Mouse (Mus musculus): ENCODE results near the gene Ythdc1. TPM values are rescaled to one million over a fixed set of nuclear protein-coding genes. Genes with fewer than 3 reads are reported as not detected.

Ythdc1 gene
- polyA plus RNA-seq (2014; fragmentation: Illumina TruSeq; extraction: RNeasy Lipid Tissue Mini Kit (QIAGEN cat#74804); ENCODE audit: low read depth, low replicate concordance), result 193 TPM

DNA sequence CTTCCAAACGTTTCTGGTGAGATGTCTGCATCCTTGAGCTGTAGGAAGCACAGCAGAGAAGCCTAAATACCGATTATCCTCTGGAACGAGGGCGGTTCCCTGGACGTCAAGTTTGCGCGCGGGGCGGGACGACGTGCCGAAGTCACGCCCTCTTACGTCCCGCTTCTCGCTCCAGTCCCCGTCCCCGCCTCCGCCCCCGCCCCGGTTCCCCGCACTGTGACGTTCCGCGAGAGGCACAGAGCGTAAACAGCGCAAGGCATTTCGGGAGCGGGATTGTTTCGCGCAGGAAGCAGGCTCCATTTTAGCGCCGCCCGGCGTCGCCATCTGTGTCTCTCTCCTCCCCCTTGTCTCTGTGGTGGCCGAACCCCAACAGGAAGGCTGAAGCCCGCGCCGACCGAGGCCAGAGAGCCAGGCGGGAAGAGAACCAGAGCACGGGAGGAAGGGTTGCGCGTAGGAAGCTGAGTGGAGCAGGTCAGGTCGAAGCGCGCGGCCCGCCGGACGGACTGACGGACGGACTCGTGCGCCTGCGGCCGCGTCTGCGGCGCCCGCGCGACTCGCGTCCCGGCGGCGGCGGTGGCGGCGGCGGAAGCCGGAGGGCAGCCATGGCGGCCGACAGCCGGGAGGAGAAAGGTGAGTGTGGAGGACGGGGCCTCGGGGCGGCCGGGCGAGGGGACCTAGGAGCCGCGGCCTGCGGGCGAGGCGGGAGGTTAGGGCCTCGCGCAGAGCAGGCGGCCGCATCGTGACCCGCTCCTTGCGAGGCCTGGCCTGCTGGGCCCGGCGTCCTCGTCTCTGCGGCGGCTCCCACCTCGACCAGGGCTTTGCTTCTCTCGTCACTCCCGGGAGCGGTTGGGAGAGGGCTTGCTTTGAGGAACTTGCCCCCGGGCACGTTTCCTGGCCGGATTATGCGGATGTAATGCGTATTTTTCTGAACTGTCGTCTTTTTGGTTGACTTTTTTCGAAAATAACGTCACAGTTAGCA is at the start of gene Ythdc1:
Ythdc1 (plus strand) TSS at position 260 of the 979 bp plus-strand sequence.

Other genes starting within 250 kb of the Ythdc1 start
- gene Tmprss11f, start 171.8 kb upstream of the Ythdc1 start, polyA plus RNA-seq (2014; fragmentation: Illumina TruSeq; extraction: RNeasy Lipid Tissue Mini Kit (QIAGEN cat#74804); ENCODE audit: low read depth, low replicate concordance), result not detected
- gene Tmprss11b, start 127.9 kb upstream of the Ythdc1 start, polyA plus RNA-seq (2014; fragmentation: Illumina TruSeq; extraction: RNeasy Lipid Tissue Mini Kit (QIAGEN cat#74804); ENCODE audit: low read depth, low replicate concordance), result not detected
- gene Tmprss11e, start 58.4 kb upstream of the Ythdc1 start, polyA plus RNA-seq (2014; fragmentation: Illumina TruSeq; extraction: RNeasy Lipid Tissue Mini Kit (QIAGEN cat#74804); ENCODE audit: low read depth, low replicate concordance), result not detected
- gene Ugt2b34, start 102.7 kb downstream of the Ythdc1 start, polyA plus RNA-seq (2014; fragmentation: Illumina TruSeq; extraction: RNeasy Lipid Tissue Mini Kit (QIAGEN cat#74804); ENCODE audit: low read depth, low replicate concordance), result 0.23 TPM
- not detected for gene Ugt2b1, start 122.3 kb downstream of the Ythdc1 start, polyA plus RNA-seq (2014; fragmentation: Illumina TruSeq; extraction: RNeasy Lipid Tissue Mini Kit (QIAGEN cat#74804); ENCODE audit: low read depth, low replicate concordance)
- gene Ugt2b35, start 196.6 kb downstream of the Ythdc1 start, polyA plus RNA-seq (2014; fragmentation: Illumina TruSeq; extraction: RNeasy Lipid Tissue Mini Kit (QIAGEN cat#74804); ENCODE audit: low read depth, low replicate concordance), result not detected